Mouse (Mus musculus): Measurements from ENCODE around the gene Dennd1a.

Dennd1a gene

DNA sequence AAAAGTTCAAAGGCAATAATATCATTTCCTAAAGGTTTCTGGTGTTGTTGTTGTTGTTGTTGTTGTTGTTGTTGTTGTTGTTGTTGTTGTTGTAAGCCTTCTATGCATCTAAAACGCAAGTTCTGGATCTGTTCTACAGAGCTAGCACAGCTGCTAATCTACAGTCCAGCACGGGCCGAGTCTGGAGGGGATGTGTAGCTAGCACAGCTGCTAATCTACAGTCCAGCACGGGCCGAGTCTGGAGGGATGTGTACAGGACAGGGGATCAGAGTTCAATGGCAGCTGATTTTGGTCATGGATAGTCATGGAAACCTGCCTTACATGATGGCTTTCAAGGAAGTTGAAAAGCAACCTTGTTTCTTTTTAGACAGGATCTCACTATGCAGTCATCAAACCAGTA lies 57.3 kb downstream of the Dennd1a start:
- DNase-seq (ENCODE audit: low spot score): no peak

DNA sequence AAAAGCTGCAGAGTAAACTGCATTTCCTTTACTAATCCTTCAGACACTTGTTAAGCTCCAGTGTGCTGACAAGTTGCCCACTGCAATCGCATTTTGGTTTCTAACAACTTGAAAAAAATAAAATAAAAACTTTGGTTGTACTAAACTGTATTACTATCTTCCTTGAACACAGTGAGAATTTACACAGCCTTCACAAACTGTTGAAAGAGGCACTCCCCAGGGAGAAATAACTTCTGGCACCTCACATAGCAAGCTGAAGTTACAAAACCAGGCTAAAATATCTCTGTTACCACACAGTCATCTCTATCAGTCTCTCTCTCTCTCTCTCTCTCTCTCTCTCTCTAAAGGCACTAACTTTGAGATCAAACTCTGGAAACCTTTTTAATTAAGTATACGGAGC lies 63.4 kb downstream of the Dennd1a start:
- no peak for DNase-seq (ENCODE audit: low spot score)

DNA sequence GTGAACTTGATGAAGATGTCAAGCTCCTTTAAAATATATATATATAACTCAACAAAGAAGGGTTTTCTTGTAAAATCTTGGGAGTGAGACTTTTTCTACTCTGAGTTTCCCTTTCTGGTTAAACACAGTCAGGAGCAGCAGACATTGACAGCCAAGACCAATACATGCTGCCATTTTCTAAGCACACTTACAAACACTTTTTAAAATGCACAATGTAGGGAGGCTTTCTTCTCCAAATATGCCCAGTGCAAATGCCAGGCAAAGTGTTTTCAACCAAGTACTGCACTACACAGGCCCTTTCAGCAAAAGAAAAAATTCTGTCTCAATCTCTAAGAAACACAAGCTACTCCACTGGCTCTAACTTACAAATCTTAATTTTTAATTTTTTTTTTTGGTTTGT lies 65.7 kb downstream of the Dennd1a start:
- DNase-seq (ENCODE audit: low spot score): no peak

DNA sequence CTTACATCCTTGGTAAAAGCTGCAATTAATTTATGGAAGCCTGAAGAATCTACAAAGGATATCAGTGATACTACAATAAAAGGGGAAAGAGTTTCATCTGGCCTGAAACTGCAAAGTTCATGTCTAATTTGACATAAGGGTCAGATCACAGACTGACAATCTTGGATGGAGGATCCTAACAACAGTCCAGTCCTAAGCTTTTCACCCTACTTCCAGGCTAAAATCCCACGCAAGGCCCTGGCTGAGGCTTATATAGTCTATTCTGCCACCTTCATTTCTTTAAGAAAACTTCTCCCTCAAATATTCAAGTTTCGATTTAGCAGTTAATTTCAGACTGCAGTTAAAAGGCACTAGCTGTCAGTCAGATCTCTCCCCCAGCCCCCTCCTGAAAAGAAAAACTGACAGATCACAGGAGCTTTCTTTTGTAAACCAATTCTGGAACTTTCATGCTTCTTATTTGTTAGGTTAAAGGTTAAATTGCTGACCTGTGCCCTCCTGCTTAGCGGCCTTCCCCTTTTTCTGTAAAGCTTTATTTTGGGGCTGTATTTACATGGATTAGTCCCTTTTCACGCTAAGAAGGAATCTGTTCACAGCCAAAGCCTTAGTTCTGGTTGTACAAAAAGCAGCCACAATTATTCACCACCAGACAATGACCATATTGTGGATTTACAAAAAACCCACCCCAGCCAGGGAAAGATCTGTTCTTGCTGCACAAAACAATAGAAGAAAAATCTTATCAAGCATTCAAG lies 66.3 kb downstream of the Dennd1a start:
- DNase-seq (ENCODE audit: low spot score): no peak

DNA sequence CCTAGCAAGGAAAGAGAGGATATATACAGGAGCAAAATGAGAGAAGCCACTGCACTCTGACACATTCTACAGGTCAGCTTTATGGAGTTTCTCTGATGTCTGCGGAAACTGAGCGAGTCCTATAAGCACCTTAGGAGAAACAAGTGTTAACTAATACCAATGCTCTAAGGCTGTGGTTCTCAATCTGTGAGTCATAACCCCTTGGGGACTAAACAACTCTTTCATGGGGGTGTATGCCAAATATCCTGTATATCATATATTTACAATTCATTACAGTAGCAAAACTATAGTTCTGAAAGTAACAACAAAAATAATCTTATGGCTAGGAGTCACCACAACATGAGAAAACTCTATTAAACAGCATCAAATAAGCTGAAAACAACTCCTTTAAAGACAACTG lies 67.5 kb downstream of the Dennd1a start:
- no peak for DNase-seq (ENCODE audit: low spot score)

DNA sequence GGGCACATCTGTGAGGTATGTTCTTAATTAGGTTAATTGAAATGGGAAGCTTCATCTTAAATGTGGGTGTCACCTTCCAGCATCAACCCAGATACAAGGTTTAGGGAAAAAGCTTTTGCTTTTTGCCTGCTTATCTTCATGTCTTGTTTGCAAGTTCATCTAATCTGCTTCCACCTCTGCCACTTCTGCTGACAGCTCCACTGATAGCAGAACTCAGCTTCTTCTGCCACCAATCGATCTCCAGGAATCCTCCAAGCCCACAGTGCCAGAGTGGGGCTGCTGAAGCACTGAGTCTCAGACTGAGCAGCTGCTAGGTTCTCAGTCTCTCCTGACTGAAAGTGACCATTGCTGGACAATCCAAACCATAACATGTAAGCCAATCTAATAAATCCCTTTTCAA lies 74.1 kb downstream of the Dennd1a start:
- no peak for DNase-seq (ENCODE audit: low spot score)

DNA sequence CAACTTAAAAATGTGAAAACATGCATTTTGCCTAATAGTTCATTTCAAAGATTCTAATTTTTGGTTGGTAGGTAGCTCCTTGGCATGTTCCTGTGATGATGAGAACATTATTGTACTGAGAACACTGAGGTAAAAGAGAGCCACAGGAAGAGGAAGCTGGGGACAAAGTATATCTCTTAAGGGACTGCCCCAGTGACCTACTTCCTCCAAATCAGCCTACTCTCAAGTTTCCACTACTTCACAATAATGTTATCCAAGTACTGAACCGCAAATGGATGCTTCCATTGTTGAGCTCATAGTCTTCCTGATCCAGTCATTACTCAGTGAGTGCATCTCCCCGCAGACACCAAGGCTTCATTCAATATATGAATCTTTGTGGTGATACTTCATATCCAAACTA lies 75.8 kb downstream of the Dennd1a start:
- no peak for DNase-seq (ENCODE audit: low spot score)

DNA sequence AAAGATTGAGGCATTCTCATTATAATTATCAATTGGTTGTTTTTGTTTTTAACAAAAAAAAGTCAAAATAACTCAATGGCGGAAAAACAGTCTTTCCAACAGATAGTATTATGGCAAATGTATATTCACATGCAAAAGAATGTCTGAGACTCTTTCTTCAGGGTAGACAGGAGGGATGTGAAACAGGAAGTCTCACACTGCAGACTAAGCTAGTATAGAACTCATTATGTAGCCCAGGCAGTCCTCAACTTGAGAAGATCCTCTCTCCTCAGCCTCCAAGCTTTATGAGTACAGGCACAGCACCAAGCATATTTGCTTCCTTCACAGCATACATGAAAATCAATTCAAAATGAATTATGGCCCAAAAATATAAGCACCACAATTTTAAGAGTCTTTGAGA lies 79.4 kb downstream of the Dennd1a start:
- DNase-seq (ENCODE audit: low spot score): no peak

DNA sequence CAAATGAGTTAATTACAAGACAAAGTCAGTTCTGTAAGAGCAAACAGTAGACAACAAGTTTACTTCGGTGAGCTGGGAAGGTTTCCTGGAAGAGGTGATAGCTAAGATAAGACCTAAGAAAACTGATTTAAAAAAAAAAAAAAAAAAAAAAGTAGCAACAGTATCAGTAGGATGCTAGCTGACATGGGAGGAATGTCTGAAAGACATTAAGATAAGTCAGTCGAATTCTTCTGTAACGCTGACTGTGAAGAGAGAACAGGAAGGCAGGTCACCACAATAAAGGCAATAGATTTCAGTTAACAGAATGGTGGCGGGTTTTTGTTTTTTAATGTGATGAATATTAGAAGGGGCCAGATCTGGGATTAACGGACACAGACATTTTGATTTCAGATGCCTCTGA lies 81.9 kb downstream of the Dennd1a start:
- no peak for DNase-seq (ENCODE audit: low spot score)

DNA sequence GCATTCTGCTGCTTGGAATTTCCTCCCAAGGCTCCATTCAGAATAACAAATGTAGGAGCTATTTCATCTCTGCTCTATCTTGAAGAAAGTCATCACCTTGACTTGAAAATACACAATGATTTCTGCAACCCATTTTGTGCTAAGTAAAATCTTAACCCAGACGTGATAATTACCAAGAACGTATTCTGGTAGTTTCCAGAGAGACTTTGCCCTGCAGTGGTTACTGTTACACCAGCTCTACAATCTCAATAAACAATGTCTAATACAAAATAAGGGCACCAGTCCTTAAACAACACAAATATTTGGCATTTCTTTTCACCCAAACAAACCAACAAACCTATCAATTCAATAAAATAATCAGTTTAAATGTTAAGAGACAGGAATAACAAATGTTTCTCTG lies 82.5 kb downstream of the Dennd1a start:
- DNase-seq (ENCODE audit: low spot score): no peak

DNA sequence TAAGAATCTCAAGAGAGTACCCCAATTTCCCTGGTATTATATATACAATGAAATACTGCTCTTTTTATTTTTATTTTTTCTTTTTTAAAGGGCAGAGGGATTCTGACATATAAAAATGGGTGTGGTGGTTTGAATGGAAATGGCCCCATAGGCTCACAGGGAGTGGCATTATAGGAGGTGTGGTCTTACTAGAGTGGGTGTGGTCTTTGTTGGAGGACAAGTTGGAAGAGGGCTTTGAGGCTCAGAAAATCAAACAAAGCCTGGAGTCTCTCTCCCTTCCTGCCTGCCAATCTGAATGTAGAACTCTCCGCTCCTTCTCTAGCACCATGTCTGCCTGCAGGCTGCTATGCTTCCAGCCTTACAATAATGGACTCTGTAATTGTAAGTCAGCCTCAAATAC lies 89.1 kb downstream of the Dennd1a start:
- DNase-seq (ENCODE audit: low spot score): no peak

DNA sequence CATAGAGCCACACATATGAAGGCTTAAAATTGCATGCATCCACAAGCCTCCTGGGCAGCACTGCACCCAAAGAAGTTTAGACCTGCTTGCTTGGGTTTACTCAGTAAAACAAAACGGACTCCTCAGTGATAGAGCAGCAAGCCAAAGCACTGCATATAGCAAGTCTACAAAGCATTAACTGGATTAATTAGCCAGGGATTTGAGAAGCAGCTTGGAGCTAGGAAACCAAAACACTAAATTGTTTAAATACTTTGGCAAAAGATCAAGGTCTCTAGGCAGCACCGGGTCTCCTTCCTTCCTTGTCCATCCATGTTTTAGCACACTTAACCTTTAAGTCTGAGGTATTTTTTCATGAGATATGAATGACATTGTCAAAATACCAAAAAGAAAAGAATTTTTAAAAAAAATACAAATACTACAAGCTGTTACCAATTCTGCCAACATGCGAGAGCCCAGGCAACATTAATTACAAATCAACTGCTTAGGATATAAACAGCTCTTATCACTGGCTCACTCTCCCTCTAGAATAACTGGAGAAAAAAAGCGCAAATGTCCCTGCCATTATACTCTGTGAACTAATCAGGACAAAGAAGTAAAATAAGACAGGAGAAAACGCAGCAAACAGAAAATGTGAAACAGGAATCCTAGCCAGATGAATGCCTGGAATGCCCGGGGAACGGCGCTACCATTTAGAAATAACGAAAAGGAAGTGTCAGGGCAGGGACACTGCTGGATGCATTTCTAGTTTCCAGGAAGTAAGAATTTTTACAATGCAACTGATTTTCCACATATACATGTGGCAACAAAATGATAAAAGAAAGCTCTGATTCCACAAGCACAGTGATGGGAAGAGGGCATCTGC lies 90.8 kb downstream of the Dennd1a start:
- DNase-seq (ENCODE audit: low spot score): no peak

DNA sequence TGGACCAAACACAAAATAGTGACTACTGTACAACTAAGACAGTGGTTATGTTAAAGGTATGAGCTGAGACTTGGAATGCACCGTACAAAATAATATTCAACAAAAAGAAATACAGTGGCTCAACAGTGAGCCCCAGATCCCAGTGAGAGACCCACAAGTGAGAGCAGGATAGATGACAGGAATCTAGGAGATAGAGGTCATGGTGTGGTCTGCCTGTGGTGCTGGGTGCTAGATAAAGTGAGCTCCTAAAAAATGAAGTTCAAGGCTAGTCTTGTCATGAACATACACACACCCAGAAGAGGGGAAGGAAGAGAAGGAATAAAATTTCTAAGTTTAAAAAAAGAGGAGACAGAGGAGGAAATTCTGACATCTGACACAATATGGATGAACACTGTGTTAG lies 95.2 kb downstream of the Dennd1a start:
- no peak for DNase-seq (ENCODE audit: low spot score)

DNA sequence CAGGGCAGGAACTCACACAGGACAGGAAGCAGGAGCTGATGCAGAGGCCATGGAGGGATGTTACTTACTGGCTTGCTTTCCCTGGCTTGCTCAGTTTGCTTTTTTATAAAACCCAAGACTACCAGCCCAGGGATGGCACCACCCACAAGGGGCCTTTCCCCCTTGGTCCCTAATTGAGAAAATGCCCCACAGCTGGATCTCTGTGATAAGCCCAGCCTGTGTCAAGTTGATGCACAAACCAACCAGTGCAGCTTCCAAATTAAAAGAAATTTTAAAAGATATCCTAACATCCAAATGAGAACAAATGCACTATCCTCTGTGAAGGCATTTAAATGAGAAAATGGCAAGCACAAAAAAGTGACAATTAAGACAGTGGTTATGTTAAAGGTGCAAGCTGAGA lies 95.6 kb downstream of the Dennd1a start:
- DNase-seq (ENCODE audit: low spot score): no peak

DNA sequence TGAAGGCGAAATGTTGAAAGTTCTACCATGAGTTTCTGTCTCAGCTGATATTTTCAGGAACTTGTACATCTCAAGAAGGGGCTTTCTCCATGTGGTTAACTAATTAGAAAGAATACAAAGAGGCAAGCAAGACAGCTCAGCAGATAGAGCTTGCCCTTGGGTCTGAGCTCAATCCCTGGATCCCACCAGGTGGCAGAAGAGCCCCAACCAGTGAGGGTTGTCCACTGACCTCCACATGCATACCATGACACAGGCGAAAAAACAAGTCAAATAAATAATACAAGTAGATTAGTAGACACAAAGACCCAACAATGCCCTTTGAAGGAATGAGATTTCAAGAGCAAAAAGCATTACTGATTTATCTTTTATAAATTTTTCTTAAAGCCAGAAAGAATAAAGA lies 100.8 kb downstream of the Dennd1a start:
- no peak for DNase-seq (ENCODE audit: low spot score)

DNA sequence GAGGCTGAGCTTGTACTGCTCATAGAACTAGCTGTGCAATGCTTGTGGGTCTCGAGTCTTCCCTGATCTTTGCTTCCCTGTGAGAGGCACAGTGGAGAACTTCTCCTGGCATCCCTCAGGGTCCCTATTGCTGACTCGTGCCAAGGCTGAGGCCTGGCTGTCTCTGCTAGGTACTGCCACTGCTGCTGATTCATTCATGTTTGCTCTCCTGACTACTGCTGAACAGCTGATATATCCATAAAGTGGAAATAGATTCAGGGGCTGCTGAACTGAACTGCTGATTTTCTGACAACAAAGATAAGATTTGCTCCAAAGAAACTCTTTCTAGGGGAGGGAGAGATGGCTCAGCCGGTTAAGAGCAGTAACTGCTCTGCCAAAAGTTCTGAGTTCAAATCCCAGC lies 102.2 kb downstream of the Dennd1a start:
- no peak for DNase-seq (ENCODE audit: low spot score)

DNA sequence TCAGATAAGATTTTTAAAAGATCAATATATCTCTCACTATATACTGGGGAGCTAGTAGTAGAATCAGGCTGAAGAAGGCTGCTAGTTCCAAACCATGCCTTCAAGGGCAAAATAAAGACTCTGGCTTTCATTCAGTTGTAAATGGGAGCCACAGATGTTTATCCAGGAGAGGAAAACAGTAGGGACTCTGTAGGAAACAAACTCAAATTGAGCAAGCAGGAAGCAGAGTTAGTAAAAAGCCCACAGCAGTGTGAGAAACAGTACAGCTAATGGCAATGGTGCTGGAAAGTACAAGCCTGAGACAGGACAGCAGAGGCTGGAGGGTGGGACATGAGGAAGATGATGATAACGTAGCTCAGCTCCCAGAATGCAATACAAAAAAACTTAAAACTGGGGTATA lies 103.3 kb downstream of the Dennd1a start:
- DNase-seq (ENCODE audit: low spot score): no peak

DNA sequence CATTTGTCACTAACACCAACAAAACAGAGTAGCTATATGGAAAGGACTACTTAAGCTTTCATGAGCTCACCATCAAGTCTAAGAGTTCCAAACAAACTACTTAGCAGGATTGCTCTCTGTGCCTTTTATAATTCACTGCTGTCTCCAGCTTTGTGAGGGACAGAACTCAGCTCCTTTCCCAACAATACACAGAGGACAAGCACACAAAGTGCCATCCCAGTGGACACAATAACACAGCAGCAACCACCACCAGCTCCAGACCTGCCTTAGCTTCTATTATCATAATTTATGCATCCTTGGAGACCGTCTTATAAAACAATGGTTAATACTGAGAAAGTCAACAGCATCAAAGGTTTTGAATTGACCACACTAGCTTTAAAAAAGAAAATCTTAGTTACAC lies 104.9 kb downstream of the Dennd1a start:
- DNase-seq (ENCODE audit: low spot score): no peak

DNA sequence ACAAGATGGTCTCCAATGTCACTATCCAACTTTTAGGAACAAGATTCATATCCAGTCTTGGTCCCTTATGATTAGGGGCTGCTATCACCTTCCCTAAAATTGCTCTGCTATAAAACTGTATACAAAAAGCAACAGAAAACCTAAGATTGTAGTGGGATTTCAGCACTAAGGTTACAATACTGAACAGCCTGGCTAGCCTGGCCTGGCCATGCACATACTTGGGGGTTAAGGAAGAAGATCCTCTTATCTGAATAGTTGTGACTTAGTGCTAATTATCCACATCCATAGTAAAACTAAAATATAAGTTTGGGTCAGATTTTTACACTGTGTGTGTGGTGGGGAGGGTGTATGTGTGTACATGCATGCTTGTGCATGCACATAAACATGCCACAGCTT lies 109.6 kb downstream of the Dennd1a start:
- DNase-seq (ENCODE audit: low spot score): no peak

DNA sequence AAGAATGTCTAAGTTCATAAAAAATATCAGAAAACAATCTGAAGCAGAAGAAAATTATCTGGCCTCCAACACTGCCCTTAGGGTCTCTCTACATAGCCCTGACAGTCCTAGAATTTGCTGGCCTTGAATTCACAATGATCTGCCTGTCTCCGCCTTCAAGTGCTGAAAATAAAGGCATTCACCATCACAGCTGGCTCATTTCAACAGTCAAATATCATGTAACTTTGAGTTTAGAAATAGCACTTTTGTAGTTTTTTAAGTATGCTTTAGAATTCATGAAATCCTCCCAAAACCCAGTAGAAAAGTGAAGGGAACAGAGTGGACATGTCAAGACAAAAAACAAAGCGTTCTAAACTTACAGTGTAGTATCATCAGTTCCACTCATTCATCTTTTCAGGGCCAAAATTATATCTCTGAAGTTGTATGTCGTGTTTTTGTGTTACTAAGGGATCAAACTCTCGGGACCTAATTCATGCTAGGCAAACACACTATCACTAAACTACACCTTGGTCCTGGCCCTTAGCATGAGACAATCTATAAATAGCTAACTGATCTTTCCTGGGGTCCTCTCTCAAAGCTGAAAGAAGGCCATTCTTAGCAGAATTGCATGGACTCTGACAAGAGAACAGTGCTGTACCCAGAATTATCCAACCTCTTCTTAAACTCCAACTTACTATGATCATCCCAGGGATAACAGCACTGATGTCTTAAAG lies 110.2 kb downstream of the Dennd1a start:
- DNase-seq (ENCODE audit: low spot score): no peak

DNA sequence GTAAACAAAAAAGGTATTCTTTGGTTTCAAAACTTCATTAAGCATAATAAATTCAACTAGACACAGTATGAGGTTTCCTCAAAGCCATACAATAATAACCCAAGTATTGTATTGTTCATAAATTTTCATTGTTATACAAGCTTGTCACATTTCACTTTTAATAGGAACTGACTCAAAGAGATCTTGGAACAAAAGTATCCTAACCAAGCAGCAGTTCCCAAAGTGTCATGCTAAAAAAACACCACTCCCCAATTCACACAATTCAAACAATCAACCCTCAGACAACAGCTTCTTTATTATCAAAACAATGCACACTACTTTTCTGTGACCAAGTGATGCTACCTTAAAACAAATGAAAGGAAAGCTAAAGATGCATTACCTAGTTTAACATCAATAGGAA lies 111.9 kb downstream of the Dennd1a start:
- no peak for DNase-seq (ENCODE audit: low spot score)

DNA sequence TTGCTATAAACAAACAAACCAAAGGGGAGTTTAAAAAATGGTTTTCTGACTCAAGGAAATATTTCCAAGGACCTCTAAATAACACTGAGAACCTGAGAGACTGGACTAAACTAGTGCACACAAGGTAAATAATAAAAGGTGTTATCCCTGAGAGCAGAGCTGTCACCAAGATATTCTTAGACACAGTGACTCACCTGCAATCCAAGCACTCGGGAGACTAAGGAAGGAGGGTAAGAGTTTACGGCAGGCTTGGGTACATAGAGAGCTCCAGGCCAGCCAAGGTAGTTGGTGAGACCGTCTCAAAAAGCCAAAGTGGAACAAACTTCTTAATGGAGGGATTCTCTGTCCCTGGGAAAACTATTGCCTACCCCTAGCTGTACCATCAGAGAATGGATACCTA lies 118.6 kb downstream of the Dennd1a start:
- no peak for DNase-seq (ENCODE audit: low spot score)

DNA sequence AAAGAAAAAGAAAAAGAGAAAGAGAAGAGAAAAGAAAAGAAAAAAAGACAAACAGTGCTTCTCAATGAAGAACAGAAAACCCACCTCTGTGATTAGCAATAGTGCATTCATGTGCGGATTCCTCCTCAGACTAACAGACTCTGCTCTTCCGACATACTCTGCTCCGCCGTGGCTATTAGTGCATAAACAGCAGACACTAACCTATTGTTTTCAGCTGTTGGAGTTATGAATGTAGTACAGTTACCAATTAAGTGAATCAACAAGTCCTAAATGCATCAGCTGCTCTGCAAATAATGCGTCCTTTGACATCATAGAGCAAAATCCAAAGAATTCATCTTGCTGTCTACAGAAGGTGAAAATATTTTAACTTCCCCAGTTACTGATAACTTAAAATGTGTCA lies 121.2 kb downstream of the Dennd1a start:
- no peak for DNase-seq (ENCODE audit: low spot score)
